Mouse (Mus musculus): ENCODE measurements around the gene Ubtd2.

DNA sequence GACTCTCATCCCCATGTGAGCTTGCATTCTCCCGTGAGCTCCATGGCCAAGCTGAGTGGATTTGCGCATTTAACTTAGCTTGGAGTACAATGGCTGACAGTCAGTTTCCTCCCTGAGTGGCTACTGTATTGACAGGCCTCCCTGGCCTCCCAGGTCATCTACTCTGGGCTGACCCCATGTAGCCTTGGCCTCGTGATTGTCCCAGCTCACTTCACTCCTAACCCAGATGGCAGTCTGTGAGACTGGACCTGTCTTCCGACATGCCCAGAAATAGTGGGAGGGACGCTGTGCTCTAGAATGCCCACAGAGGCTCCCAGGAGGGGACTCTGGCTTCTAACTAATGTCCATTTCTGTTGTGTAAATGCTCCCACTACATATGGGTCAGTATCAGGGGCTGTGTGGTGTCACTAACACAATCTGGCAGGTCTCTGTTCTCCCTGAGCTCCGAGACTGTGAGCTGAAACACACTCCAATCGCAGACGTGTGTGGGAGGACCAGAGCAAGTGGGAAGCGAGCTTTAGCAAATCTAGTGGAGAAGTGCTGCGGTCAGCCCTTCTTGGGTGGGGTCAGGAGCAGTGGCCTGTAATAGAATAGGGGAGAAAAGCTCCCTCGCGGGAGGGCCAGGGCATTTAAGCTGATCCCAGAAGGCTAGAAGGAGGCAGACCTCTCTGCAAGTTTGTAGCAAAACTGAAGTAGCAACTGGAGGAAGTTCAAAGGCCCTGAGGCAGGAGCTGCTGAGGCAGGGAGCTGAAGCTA is 105.0 kb downstream of the Ubtd2 start:
- TF ChIP-seq EP300 (IDR thresholded peaks at IDR 0.05) (no peak), CTCF (IDR thresholded peaks at IDR 0.05) (no peak)

Measured in lung, postnatal 0 days (tissue).